Mouse (Mus musculus) heart, postnatal 0 days (tissue): ENCODE results near the gene Arr3. TPM values are rescaled to one million over a fixed set of nuclear protein-coding genes. Genes with fewer than 3 reads are reported as not detected.

Source experiments
- ATAC-seq: fragments of 200-750 bp; cut with Nextera tagmentation; 2 replicates; pipeline ENCODE4 v1.8.0; 2017; ENCODE audit warnings: low read depth, moderate number of reproducible peaks, moderate library complexity; ENCODE audit not compliant: insufficient read depth
- DNase-seq: peaks from one replicate; pipeline ENCODE4 v3.0.0-alpha.2; 2016; ENCODE audit warnings: low spot score
- H3K27ac ChIP-seq: fragments of 300-500 bp; sonication (generic); 2 replicates; pipeline ENCODE4 v1.5.1; 2014; ENCODE audit warnings: low read depth, mild to moderate bottlenecking
- H3K27me3 ChIP-seq: fragments of 300-500 bp; sonication (generic); 2 replicates; pipeline ENCODE4 v1.6.1; 2014; ENCODE audit warnings: low read length, mixed read lengths; ENCODE audit not compliant: control insufficient read depth, insufficient read depth
- H3K36me3 ChIP-seq: fragments of 300-500 bp; sonication (generic); replicated peaks from 2 replicates; pipeline ENCODE4 v1.6.1; 2014; ENCODE audit warnings: low read length, mixed read lengths; ENCODE audit not compliant: control insufficient read depth, insufficient read depth
- H3K4me1 ChIP-seq: fragments of 300-500 bp; sonication (generic); 2 replicates; pipeline ENCODE4 v1.6.1; 2014; ENCODE audit warnings: antibody characterized with exemption; ENCODE audit not compliant: control insufficient read depth, insufficient read depth
- H3K4me2 ChIP-seq: fragments of 300-500 bp; sonication (generic); 2 replicates; pipeline ENCODE4 v1.6.1; 2014; ENCODE audit warnings: low read depth, mild to moderate bottlenecking, low read length, moderate library complexity
- H3K4me3 ChIP-seq: fragments of 300-500 bp; sonication (generic); 2 replicates; pipeline ENCODE4 v1.5.1; 2014; ENCODE audit warnings: low read depth, low read length
- H3K9ac ChIP-seq: fragments of 300-500 bp; sonication (generic); replicated peaks from 2 replicates; pipeline ENCODE4 v1.6.1; 2014; ENCODE audit warnings: low read depth, low read length, mixed read lengths
- H3K9me3 ChIP-seq: fragments of 300-500 bp; sonication (generic); replicated peaks from 2 replicates; pipeline ENCODE4 v1.6.1; 2016; ENCODE audit warnings: low read length; ENCODE audit not compliant: control insufficient read depth
- CTCF ChIP-seq: IDR thresholded peaks from 2 replicates; pipeline ENCODE4 v1.5.1; 2016; ENCODE audit warnings: antibody characterized with exemption, control low read depth, low read depth
- EP300 ChIP-seq: IDR thresholded peaks from 2 replicates; pipeline ENCODE4 v1.6.1; 2016; ENCODE audit warnings: antibody characterized with exemption, low read depth
- WGBS: fragments of 180-500 bp; shearing (Covaris S2); extraction: QIAGEN DNeasy Blood & Tissue Kit; methylation state at CpG from one replicate; pipeline ENCODE4 v1.1.7; 2014; 5-methylcytosine and 5-hydroxymethylcytosine counted together
- polyA plus RNA-seq: library from polyadenylated mRNA; unstranded; fragments of >200 nt; fragmentation: Nextera tagmentation; extraction: Ambion mirVana; gene quantifications from 2 replicates; pipeline ENCODE4 v1.2.1, GENCODE M21; 2015
- total RNA-seq: library from RNA; depleted of rRNA; stranded (reverse); fragments of >200 nt; gene quantifications from 2 replicates; pipeline ENCODE4 v1.2.3, GENCODE M21; 2014; ENCODE audit warnings: low replicate concordance; rRNA removed

Gene Arr3
- total RNA-seq (not detected in 2 replicates), polyA plus RNA-seq (0.15 and 0.43 TPM in 2 replicates)

DNA sequence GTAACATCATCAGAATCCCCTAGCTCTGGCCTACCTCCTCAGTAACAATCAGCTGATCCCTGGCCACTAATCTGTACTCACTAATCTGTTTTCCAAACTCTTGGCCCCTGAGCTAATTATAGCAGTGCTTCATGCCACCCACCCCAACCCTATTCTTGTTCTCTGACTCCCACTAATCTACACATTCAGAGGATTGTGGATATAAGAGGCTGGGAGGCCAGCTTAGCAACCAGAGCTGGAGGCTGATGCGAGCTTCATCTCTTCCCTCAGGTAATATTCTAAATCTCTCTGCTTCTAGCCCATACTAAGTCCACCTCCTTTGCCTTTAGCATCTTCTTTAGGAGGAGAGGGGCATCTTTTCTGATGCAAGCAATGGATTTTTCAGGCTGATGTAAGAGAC lies at the start of gene Arr3:
TSS of gene Arr3 (plus strand) at position 184 of the 400 bp plus-strand sequence.
- Histone ChIP-seq H3K9ac (no peak within 1 kb of the TSS), H3K4me2 (no peak within 1 kb of the TSS), H3K4me1 (no peaks in the 10 kb centered on the region), H3K27me3 (no peaks in the 10 kb centered on the region), H3K9me3 (no peaks in the 10 kb centered on the region), H3K36me3 (no peaks in the 10 kb centered on the region), H3K4me3 (no peak within 1 kb of the TSS), H3K27ac (no peak within 1 kb of the TSS)
- WGBS, result 35% methylated on average over 1 of the region's 1 CpGs
- TF ChIP-seq EP300 (no peak), CTCF (no peak)
- ATAC-seq, result no peak
- no peak for DNase-seq

DNA sequence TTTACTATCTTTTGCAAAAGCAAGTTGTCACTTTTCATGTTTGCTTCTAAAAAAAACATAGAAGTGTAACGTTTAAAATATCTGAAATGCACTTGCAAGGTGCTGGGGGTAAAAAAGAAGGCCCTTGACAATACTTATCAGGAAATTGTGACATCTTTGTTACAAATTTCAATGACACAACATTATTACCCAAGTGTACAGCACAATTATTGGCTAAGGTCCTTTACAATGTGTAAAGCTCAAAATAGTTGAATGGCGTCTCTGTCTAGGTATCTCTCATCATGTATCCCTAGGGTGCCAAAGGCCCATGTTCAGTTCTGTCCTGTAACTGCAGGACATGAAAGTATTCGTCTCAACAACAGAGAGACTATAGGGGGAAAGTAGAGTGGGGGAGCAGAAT lies 49.3 kb upstream of the Arr3 start:
- DNase-seq (no peak), ATAC-seq (no peak)
- TF ChIP-seq EP300, result no peak
- H3K27me3 ChIP-seq, result no peaks in the 10 kb centered on the region
- H3K4me3 ChIP-seq, result no peak overlapping the region
- WGBS, result 67% methylated on average over 3 of the region's 3 CpGs
- no peak overlapping the region for H3K9ac ChIP-seq
- no peak overlapping the region for H3K27ac ChIP-seq
- no peaks in the 10 kb centered on the region for H3K36me3 ChIP-seq
- H3K9me3 ChIP-seq, result no peaks in the 10 kb centered on the region
- H3K4me1 ChIP-seq, result no peaks in the 10 kb centered on the region
- no peak overlapping the region for H3K4me2 ChIP-seq

DNA sequence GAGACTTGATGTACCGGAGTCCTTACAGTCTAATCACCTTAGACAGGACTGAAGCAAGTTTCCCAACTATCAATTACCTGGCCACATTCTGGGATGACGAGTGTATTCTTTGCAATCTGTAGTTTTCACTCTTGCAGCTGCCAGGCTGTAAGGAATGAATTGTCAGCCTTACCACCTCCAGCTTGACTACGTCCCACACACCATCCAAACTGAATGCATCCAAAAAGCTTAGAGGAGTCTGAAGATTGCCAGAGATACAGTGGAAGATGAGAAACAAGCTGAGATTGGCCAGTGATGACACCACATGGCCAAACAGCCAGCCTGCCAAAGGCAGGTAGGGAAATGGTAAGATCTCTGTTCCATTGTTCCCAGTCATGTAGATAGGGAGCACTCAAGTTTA lies 39.6 kb upstream of the Arr3 start:
- Histone ChIP-seq H3K4me3 (no peak overlapping the region), H3K9ac (no peak overlapping the region), H3K27ac (no peak overlapping the region), H3K9me3 (no peaks in the 10 kb centered on the region), H3K4me2 (no peak overlapping the region), H3K36me3 (no peaks in the 10 kb centered on the region), H3K27me3 (0 out of 2 replicates have a peak, but pooled peaks cover 3% of the 10 kb centered on the region), H3K4me1 (no peaks in the 10 kb centered on the region)
- 63% methylated on average over 3 of the region's 3 CpGs for WGBS
- DNase-seq (no peak), ATAC-seq (no peak)
- TF ChIP-seq CTCF, result no peak
- no peak for TF ChIP-seq EP300

DNA sequence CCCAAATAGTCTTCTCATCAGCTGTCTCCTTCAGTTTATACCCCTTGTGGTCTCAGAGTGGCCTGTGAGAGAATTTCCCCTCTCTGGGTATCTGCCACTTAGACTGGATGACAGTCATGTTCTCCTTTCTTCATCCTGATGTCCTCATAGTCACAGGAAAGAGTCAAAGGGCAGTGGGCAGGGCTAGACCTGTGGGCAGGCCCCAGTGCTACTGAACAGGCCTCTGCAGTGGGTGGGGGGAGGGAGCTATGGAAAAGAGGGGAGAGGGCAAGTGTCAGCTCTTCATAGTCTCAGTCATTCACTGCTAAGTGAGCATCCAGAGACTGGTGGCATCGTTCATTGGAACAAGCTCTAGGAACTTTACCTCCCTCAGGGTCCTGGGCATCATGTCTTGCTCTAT lies 33.3 kb upstream of the Arr3 start, which contains the start of gene Awat1:
TSS of gene Awat1 (plus strand) at position 301 of the 400 bp plus-strand sequence.
- Histone ChIP-seq H3K27me3 (0 out of 2 replicates have a peak, but pooled peaks cover 3% of the 10 kb centered on the region), H3K4me1 (no peaks in the 10 kb centered on the region), H3K9ac (no peak within 1 kb of the TSS), H3K4me2 (no peak within 1 kb of the TSS), H3K4me3 (no peak within 1 kb of the TSS), H3K27ac (no peak within 1 kb of the TSS), H3K9me3 (no peaks in the 10 kb centered on the region), H3K36me3 (no peaks in the 10 kb centered on the region)
- no peak for ATAC-seq
- no peak for TF ChIP-seq CTCF
- TF ChIP-seq EP300, result no peak
- DNase-seq, result no peak
- 73% methylated on average over 1 of the region's 1 CpGs for WGBS

DNA sequence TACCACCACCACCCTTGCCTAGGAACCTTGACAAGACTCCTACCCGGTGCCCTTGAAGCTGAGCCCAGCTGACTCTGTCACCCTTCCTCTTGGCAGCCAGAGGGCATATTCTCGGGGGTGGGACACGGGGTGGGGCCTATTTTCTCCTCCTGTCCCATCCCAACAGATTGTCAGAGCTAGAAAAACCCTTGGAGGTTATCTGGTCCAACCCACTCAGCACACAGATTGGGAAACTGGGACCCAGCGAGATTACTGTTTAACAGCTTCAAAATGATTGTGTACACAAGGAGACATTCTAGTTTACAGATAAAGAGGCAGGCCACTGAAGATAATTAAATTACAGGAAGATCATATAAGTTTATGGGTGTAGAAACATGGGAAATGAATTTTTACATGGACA lies 10.5 kb upstream of the Arr3 start, which contains the start of gene P2ry4:
TSS of gene P2ry4 (minus strand) at position 79 of the 400 bp plus-strand sequence.
- no peak within 1 kb of the TSS for H3K27ac ChIP-seq
- H3K36me3 ChIP-seq, result no peaks in the 10 kb centered on the region
- no peak within 1 kb of the TSS for H3K4me2 ChIP-seq
- no peak for TF ChIP-seq CTCF
- TF ChIP-seq EP300, result no peak
- no peaks in the 10 kb centered on the region for H3K27me3 ChIP-seq
- H3K9me3 ChIP-seq, result no peaks in the 10 kb centered on the region
- no peak for ATAC-seq
- no peak within 1 kb of the TSS for H3K9ac ChIP-seq
- H3K4me3 ChIP-seq, result no peak within 1 kb of the TSS
- no peak for DNase-seq
- WGBS, result 40% methylated on average over 4 of the region's 4 CpGs
- no peaks in the 10 kb centered on the region for H3K4me1 ChIP-seq

DNA sequence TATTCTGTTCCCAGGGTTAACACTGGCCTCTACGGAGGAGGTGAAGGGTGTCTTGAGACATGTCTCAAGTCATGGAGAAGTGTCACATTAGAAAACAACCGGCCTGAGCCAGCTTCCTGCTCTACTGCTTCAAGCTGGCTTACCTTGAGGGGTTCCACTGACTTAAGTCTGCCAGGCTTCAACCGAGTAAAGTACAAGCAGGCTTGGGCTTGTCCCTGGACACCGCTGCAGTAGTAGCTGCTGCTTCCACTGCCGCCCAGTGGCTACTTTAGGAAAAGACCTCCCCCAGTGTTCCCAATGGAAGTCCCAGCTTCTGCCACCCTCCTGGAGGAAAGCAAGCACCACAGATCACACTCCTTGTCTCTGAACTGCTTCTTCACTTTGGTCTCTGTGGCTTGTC lies 7.9 kb upstream of the Arr3 start:
- no peak for ATAC-seq
- WGBS, result 16% methylated on average over 5 of the region's 5 CpGs

More for the DNA sequence above, 7.9 kb upstream of the Arr3 start:
- no peak overlapping the region for H3K4me3 ChIP-seq
- H3K27me3 ChIP-seq, result no peaks in the 10 kb centered on the region
- TF ChIP-seq CTCF (peak; percentile 45), EP300 (no peak)
- peak; percentile 33 for DNase-seq
- H3K9ac ChIP-seq, result no peak overlapping the region
- H3K36me3 ChIP-seq, result no peaks in the 10 kb centered on the region
- no peak overlapping the region for H3K27ac ChIP-seq
- no peaks in the 10 kb centered on the region for H3K4me1 ChIP-seq
- no peaks in the 10 kb centered on the region for H3K9me3 ChIP-seq
- no peak overlapping the region for H3K4me2 ChIP-seq
